Mouse (Mus musculus) olfactory bulb, adult 2 months (tissue): ENCODE data around the gene Apcs.

Experiments
- CTCF ChIP-seq: fragments of 200-500 bp; IDR thresholded peaks from 2 replicates; pipeline ENCODE4 v1.5.1; 2012; ENCODE audit warnings: low read depth, mild to moderate bottlenecking, low read length, moderate library complexity; ENCODE audit not compliant: insufficient read depth
- POLR2A ChIP-seq: fragments of 200-500 bp; IDR thresholded peaks from 2 replicates; pipeline ENCODE4 v1.6.1; 2012; ENCODE audit warnings: mild to moderate bottlenecking, low read depth, low read length, moderate library complexity; ENCODE audit not compliant: insufficient read depth

DNA sequence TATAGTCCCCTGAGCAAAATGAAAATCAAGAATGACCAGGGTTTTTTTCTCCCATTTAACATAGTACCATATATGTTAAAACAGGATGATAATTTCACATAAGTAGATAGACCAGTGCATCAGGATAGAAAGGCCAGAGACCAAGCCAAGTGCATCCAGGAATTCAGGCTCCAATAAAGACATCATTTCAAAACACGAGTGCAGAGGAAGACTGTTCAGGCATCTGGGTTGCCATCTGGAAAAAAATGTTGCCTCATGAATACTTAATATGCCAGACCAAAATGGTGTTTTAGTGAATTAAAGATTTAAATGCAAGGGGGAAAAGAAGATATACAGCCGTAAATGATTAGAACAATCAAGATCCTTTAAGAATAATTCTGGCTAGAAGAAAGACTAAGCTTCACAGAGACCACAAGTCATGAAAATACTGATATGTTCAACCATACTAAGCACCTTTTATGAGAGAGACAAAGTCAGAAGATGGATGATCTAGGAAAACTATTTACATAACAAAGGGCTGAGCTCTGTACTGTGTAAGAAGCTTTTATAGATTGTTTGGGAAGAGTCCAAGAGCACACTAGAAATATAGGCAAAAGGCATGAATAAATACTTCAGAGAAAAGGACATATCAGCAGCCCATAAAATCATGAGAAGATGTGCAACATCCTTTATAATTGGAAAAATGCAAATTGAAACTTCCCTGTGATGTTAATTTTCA is 47.6 kb downstream of the Apcs start:
- TF ChIP-seq POLR2A = no peak
- no peak for TF ChIP-seq CTCF
